Mouse (Mus musculus) cerebellum, adult 9-11 months (tissue): ENCODE results near the gene Adcy10.

ENCODE experiments used
- DNase-seq: peaks from one replicate; pipeline ENCODE4 v3.0.0; 2022

Gene Adcy10

DNA sequence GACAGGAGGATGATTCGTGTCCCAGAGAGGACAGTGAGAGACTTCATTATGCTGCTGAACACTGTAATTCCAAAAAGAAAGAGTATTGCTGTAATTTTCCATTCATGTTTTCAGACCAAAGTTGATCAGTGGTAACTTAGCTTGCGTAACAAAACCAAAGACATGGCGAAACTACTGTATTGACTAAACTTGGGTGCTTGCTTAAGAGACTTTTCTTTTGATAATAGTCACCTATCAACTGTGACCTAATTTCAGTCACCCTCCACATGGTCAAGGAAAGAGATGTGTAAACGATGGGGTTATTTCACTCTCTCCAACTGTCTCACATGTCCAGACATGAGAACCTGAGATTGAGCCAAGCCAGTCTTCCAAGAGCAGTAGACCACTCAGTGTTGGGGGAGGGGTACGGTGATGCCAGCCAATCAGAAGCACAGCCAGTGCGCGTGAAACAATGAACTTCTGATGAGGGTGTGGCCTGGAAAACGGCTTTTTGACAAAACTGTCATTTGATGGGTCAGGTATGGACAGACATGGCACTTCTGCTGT lies at the start of gene Adcy10:
TSS of gene Adcy10 (plus strand) at position 496 of the 546 bp plus-strand sequence.
- DNase-seq, result no peak

DNA sequence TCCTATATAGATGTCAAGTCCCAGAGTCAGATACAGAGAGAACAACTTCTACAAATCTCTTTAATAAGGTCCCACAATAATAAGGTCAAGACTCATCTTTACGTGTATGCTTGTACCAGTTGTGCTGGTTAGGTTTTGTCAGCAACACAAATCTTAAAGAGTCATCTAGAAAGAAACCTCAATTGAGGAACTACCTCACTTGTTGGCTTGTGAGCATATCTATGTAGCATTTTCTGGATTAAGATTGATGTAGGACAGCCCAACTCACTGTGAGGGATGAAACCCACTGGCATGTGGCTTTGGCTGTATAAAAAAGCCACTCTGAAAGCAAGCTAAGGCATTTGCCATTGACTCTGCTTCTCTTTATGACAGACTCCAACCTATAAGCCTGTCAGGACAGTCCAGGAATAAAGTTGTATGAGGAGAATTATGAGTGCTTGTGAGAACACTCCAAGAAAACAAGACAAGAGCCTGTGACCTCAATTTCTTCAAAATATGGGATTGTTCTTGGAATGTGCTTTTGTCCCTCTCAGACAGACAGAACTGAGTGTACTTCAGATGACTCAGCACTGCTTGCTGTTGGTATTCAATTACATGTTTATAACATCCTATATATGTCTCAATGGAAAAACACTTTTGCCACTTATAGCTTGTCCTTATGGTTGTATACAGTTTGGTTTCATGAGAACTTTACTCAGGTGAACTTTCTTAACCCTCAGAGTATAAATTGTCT lies 46.5 kb upstream of the Adcy10 start:
- no peak for DNase-seq

DNA sequence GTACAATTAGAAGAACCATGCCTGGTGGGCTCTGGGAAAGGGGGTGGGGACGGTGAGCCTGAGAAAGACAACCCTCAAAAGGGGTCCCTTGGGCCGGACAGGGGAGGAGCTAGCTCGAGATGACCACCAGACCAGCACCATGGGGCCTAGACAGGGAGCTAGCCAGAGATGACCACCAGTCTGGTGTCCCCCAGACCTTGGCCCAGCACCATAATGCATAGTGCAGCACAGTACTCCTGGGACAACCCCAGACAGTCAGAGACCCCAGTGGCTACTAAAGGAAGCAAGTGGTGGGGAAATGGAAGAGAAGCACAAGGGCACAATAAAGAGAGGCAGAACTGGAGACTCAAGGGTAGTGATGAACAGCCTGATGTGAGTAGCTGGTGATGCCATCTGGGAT lies 44.2 kb upstream of the Adcy10 start:
- no peak for DNase-seq

DNA sequence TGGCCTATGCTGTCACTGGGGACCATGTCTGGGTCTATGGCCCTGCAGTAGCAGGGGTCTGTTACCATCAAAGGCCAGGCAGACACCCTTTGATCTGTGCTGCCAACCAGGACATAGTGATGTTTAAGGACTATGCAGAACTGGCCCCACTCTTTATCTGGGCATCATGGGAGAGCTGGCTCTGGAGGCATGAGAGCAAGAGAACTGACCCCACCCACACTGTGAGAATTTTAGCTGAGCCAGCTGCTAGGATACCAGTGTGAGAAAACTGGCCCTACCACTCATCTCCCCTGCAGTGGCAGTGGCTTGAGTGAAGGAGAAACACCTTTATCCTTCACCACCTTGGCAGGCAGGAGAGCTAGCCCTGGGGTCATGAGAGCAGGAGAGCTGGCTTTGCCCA lies 43.8 kb upstream of the Adcy10 start:
- no peak for DNase-seq

DNA sequence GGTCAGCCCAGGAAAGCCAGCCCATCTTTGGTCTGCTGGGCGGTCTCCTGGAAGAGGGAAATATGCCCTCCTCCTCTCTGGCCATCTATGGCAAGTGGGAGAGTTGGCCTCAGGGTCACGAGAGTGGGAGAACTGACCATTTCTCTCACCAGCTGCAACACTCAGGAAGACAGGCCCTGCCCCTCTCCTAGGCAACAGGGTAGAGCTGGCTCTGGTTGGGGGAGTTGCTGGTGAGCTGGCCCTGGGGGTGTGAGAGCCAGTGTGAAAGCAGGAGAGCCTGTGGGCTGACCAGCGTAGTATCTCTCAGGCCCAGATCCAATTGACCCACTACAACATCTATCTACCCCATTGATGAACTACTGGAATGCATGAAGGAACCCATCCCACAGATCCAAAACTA lies 43.3 kb upstream of the Adcy10 start:
- no peak for DNase-seq

DNA sequence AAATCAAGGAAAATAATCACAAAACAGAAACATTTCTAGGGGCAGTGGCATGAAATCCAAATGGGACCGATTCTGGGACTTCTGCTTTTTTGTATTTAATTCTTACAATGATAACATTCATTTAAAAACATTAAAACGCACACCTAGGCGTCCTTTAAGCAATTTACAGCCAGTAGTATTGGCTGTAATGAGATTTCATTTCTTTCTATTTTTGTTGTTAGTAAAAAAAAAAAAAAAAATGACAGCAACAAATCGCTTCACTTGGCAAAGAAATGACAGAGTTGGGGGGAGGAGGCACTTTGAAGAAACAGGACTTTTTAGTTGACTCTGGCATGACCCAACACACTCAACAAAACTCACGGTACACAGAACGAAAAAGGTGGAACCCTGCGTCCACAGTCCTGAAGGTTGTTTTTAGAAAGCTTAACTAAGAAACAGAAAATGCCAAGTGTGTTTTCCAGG lies 25.9 kb upstream of the Adcy10 start:
- no peak for DNase-seq

DNA sequence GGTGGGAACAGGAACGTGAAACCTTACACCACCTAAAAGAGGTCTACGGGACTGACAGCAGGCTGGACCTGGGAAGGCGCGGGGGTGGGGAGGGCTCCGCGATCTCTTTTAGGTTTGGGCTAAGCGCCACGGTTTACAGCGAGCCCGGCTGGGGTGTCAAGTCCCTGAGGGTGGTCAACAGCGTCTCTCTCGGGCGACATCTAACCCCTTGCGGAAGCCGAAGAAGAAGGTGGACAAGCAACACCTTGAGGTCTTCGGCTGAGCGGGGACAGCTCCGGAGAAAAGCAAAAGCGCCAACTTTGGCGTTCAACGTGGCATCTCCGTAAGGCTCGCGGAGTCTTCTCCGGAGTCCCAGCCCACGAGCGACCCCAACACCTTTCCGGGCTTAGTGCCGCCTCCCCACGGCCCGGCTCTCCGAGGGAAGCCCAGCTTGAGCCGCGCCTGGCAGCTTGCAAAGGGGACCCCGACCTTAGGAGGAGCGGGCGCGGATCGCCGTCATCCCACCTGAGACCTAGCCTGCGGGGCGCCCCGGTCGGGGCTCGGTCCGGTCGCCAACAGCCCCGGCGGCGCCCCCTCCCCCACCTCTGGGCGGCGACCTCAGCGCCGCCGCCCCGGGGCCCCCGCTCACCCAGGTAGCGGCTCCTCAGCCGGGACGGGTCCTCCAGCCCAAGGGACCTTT lies 25.3 kb upstream of the Adcy10 start:
- DNase-seq, result peak; percentile 83

DNA sequence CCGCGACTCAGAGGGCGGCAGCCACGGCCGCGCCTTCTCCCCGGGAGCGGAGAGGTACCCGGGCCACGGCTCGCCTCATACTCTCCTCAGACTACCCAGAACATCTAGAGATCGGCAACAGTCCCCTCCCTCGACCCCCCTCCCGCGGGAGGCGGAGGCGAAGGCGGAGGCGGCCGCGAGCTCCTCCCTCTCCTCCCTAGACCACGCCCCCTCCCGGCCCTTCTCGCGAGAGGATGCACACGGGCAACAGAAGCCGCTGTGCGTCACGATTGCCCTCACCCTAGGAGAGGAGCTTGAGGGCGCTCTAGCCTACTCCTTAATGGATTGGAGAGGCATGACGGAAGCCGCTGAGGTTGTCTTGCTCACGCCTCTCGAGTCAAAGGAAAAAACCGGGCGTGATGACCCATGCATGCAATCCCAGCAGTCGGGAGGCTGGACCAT lies 24.6 kb upstream of the Adcy10 start, which contains the start of the genes Dcaf6 and Mpc2:
TSS of gene Dcaf6 (minus strand) at position 116 of the 441 bp plus-strand sequence.
TSS of gene Mpc2 (plus strand) at position 278 of the 441 bp plus-strand sequence.
- DNase-seq, result peak; percentile 99

DNA sequence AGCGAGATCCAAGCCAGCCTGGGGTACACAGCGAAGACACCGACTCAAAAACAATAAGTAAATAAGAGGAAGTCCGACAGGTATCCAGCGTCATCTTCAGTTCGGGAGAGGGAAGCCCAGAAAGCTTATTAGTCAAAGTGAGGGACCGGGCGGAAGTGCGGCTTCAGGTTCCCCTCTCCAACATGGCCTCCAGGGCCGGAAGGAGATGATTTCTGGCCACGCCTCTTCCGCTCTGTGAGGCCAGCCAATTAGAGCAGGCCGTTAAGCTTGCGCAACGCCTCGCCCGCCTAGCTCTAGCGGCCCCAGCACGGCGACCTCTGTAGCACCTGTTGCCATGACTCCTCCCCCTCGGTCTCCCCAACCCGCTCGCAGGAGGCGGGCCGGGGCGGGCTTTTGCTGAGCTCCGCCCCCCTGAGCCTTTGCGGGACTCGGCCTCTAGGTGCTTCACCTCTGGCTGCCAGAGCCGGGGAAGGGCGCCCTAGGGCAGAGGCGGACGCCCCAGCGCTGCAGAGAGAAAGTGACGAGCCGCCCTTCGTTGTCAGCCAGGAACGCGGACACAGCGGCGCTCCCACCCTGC lies 24.1 kb upstream of the Adcy10 start:
- DNase-seq, result peak; percentile 100

DNA sequence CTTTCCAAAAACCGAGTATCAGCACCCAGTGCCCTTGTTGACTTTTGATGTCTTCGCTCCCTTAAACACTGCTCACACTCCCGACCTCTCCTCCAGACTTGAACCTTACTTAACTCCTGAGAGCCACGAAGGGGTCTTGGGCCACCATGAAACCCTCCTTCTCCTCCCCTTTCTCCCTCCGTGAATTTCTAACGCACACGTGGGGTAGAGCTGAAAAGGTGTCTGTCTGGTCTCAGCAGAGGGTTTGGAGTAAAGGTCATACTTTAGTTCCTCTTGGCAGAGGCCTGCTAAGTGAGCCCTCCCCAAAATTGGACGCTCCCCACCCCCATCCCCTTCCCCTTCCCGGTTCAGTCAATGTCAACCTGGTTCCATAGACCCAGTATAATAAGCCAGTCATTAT lies 23.3 kb upstream of the Adcy10 start:
- peak; percentile 70 for DNase-seq

DNA sequence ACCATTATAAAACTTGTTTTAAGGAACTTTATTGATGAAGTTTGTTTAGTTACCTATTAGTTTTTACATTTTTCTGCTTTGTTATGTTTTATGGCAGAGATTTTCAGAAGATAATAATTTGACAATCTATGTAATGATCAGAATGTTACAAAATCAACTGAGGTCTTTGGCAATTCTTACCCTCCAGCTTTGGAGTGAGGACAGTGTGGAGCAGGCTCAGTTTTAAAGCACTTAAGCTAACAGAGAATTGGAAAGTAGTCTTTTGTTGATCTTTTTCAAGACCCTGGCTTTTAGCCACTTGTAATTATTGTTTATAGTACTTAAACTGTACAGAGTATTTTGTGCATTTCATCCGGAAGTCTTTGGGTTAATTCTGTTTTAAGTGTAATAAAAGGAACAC lies 22.1 kb upstream of the Adcy10 start:
- DNase-seq, result no peak

DNA sequence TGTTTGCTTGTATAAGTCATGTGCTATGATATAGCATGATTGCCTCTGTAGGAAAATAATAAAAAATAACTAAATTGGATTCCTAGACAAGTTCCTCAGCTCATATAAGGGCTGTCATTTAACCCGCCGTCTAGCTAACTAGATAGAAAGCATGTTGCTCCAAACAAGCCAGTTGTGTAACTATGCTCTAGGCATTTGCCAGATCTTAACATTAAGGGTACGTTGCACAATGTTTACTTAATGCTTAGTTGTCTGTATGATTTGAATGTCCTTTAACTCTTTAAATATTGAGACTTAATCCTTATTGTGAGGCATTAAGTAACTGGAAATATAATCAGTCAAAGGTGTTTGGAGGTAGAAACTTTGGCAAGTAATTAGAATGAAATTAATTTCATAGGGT lies 20.4 kb upstream of the Adcy10 start:
- no peak for DNase-seq

DNA sequence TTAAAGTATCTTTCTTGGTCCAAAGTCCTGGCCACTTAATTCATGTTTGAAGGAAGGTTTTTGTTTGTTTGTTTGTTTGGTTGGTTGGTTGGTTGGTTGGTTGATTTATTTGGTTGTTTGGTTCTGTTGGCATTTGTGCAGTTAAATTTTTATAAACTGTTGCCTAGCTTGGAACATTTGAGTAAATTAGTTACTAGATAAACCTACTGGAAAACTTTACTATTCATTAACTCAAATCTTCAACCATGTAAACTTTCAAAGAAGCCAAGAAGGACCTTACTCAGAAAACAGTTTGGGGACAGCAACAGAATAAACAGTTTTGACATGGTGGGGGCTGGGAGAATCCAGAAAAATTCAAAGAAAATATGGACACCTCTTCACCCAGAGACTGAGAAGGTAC lies 16.0 kb upstream of the Adcy10 start:
- DNase-seq, result no peak

DNA sequence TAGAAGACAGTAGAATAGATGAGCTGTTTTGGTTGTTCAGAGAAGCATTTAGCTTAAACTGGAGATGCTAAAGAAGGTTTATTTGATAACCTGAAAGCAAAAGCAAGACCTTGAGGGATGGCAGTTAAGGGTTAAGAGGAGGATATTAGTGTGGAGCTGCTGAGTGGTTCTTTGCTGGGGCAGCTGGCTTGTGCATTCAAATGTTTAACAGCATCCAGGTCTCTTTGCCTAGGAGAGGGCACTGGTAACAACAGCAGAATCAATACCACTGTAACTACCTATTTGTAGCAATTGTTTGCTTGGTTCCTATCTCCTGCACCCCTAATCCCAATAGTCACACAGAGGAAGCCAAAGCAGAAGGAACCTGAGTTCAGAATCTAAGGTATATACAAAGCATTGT lies 15.3 kb upstream of the Adcy10 start:
- no peak for DNase-seq

DNA sequence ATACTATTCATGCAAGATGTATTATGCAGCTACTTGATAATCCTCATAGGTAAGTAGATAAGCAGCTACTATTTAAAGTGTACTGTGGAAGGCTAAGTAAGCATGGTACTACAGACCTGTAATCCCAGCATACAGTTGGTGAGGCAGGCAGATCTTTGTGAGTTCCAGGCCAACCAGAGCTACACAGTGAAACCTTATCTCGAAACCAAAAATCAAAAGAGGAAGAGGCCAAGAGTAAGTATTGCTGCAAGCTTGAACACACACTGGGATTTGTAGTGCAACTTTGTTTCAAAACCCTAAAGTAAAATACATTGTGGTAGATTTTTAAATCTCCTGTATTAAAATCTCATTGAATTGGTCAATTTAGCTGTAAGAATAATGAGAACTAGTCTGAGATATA lies 13.5 kb upstream of the Adcy10 start:
- DNase-seq, result no peak

DNA sequence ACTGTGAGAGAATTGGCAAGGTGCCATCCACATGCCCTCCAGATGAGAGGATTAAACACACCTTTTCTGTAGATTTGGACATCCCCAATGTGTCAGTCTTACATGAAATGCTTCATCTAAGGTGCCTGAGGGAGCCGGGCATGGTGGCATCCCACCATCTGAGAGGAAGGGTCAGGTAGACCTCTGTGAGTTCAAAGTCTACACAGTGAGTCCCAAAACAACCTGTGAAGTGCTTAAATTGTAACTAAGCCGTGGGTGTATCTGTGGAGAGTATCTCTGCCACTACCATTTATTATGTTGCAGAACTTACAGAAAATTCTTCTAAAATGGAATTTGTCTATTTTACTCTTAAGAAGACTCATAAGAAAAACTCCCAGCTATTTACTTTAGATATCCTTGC lies 1.1 kb downstream of the Adcy10 start:
- DNase-seq, result no peak

DNA sequence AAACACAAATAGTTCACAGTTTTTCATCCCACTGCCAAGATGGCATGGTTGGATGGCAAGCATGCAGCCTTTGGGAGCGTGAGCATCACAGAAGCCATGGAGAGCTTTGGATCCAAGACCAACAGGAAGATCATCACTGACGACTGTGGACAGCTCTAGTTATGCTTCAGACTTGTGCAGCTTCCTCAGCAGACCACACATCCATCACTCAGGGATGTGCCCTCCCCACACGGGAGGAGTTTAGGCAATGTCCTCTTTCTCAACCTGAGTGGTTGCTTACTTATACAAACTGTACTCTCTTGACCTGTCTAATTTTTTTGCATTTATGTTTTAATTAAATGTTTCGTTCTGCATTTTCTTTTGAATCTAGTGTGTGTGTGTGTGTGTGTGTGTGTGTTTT lies 4.2 kb downstream of the Adcy10 start:
- no peak for DNase-seq

DNA sequence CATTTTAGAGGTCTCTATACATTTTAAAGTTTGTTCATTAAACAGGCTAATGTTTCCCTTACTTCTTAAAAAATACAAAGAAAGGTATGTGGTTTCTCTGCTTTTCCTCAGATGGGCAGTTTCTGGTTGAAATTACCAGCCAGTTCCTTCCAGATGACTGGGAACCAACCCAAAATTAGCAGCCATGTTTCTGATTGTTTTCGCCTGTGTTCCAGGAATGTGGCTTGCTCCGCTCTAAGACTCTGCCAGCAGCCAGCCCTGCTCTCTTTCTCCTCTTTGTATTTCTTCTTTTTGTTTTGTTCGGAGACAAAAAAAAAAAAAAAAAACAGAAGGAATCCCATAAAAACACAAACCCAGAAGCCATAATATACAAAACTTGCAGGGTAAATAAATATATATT lies 13.9 kb downstream of the Adcy10 start:
- no peak for DNase-seq

DNA sequence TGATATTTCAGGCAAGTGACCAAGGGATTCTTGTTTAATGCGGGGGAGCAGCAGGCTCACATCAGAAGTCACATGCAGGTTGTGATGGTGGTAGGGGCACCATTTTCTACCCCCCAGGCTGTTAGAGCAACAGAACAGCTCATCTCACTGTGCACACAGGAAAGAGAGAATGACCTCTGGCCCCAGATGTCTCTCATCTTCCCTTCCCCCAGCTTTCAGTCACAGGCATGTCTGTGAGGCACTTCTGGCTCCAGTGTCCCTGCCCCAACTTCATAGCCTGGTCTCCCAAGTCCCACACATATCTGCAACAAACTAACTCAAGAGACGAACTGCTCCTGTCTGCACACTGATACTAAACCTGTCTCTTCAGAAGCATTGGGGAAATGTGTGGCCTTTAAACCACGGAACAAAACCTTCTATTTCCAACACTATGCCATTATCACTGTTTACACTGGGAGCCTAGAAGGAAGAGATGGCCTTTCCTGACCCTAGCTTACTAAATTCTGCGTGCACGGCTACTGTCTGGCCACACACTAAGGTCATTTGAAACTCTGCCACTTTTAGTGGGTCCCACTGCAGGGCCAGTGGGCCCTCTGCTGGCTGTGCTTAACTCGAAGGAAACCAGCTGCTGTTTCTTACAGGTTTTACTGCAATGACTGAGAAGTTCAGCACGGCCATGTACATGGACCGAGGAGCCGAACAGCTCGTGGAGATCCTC lies 18.5 kb downstream of the Adcy10 start:
- DNase-seq, result peak; percentile 4

DNA sequence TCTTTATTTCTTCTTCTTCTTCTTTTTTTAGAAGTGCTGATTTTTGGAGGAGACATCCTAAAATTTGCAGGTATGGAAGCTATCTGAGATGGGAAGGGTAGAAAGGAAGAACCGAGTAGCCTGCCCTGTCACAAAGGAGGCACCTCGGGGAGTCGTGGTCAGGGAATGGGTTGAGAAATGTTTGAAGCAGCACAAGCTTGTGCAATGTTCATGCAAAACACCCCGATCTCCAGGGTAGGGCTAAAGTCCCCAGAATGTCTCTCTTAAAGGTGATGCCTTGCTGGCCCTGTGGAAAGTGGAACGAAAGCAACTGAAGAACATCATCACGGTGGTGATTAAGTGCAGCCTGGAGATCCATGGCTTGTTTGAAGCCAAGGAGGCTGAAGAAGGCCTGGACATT lies 21.3 kb downstream of the Adcy10 start:
- DNase-seq, result no peak

DNA sequence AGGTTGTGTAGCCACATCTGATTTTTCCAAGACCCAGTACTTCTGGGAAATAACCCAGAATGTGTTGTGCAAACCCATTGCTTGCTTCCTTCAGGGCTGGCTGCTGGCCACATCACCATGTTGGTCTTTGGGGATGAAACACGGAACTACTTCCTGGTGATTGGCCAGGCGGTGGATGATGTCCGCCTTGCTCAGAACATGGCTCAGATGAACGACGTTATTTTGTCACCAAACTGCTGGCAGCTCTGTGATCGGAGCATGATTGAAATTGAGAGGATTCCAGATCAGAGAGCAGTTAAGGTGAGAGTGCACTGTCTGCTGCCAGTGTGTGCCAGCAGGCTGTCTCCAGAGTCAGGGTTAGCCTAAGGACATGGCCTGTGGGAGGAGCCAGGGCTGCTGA lies 25.2 kb downstream of the Adcy10 start:
- DNase-seq, result no peak

DNA sequence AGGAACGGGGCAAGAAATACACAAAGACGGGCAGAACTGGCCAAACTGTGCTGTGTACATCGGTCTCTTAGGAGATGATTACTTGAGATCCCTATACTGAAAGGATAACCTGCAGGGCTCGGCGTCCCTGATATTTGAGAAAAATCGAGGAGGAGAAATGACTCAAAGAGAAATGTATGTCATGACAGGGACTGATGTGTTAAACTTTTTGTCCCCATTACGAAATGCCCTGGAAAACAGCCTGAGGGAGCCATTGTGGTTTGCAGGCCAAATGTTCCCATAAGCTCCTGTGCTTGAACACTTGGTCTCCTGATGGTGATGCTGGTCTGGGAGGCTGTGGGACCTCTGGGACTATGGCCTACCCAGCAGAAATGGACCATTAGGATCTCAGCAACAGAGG lies 35.7 kb downstream of the Adcy10 start:
- DNase-seq, result no peak

DNA sequence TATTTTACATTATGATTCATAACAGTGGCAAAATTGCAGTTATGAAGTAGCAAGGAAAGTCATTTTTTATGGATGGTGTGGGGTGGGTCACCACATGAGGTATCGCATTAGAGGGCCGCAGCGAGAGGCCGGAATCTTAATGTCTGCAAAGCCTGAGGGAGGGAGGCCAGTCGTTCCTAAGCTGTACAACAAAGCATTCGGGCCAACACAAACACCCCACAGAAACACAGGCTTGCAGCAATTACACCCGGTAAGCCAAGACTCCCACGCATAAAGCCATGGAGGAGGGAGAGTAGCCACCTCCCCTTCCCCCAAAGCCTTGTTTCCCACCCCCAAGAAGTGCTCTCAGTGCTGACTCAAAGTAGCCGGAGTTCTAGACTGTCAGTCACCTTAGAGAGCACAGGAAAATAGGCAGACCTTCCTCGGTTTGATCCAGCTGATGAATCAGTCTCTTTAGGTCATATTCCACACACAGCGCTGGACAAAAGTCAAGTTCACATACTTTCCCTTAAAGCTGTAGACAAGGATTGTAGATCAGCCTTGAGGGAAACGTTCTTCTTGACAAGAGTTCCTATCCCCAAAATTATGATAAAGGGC lies 51.2 kb downstream of the Adcy10 start:
- no peak for DNase-seq
